Mouse (Mus musculus) gastrocnemius, adult 8-10 months (tissue): ENCODE data around the gene Tmod4. TPM values are rescaled to one million over a fixed set of nuclear protein-coding genes. Genes with fewer than 3 reads are reported as not detected.
A peak's percentile ranks its signal among the peaks of the same experiment; 100 is the strongest.

Source experiments
- DNase-seq, 2 experiments: peaks; one replicate each; pipeline ENCODE4 v3.0.0; 2022; ENCODE audit warnings: low spot score in 2 of 2
- total RNA-seq, 4 experiments: library from RNA; stranded (reverse); gene quantifications; 2 replicates each; pipeline ENCODE4 v1.2.4; 2022

The Tmod4 gene
- total RNA-seq, 4 experiments from 2014 or later = 688 to 884 (median 752) TPM

DNA sequence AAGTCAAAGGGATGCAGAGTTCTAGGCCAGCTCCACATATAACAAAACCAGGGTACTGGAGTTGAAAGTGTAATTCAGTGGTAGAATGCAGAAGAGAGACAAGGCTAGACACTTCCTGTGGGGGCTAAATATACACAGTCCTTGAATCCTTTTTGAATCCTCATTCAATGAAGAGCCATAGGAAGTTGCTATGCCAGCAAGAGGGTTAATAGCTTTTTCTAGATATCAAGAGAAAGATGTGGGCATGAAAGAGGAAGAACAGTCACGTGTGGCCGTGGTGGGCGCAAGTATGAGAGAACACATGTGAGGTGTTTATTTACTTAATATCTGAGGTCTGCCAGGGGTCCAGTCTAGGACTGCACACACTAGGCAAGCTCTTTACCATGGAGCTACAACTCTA, 12.1 kb downstream of the Tmod4 start:
- no peak for DNase-seq

- no peak for DNase-seq
These were observed 15.5 kb downstream of the Tmod4 start for GRCm38 (mm10) chr3:95139586-95140288.

DNA sequence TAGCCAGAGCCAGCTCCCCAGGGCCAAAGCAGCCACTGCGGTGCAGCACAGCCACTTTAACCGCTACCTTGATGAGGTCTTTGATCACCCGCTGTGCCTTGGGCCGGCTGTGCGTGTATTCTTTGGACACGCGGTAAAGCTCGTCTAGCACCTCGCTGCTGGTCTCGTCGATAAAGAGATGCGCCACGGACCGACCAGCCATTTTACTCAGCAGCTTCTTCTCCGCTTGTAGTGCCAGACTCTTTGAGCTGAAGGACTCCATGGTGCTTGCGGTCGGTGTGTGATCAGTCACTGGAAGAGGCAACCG, 16.0 kb downstream of the Tmod4 start:
- no peak for DNase-seq

DNA sequence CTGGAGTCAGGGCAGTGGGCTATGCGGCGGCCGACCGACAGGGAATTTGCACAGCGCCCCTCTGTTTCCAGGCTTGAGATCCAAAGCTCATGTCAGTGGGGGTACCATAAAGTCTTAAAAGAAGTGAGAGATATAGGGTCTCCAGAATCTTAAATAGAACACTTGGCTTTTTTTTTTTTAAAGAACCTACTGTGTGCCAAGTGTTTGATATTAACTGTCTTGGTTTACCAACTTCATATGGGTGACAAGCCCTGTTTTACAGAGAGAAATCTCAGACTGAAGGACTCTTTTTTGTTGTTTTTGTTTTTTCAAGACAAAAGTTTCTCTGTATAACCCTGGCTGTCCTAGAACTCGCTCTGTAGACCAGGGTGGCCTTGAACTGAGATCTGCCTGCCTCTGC, 16.5 kb downstream of the Tmod4 start:
- DNase-seq = no peak

DNA sequence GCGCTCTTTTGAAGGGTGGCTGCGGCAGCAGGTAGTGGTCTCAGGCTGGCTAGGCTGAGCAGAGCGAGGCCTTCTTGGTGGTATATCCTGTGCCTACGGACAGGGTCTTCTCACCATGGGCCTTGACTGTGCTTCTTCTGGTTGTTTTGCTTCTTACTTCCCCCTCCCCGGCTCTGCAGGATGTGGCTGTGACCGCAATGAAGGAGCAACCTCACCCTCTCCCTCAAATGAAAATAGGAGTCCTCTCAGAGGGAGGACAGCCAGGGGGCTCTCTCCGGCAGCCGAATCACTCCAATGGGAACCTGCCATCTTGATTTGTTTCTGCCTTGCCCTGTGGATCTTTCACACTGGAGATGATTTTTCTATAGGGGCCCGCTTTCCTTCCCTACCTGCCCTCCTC, 17.2 kb downstream of the Tmod4 start:
- no peak for DNase-seq

GRCm38 (mm10) chr3:95141952-95142616, 17.8 kb downstream of the Tmod4 start, which contains the start of gene Tnfaip8l2:
Gene Tnfaip8l2 (minus strand): TSS chr3:95142360.
- no peak for DNase-seq

DNA sequence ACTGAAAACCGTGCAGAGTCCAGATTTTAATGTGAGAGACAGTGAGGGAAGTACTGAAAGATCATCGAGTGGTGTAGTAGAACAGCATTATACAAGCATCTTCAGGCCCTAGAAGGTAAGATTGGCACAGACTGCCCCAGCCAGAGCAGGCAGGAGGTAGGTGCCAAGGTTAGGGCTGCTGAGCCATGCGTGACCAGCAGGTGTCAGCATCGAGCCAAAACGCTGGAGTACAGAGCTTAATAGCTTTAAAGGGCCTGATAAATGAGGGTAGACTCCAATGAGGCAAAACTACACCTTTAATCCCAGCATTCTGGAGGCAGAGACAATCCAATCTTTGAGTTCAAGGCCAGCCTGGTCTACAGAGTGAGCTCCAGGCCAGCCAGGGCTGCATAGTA, 18.3 kb downstream of the Tmod4 start:
- DNase-seq = peak; percentile 82 to 84

DNA sequence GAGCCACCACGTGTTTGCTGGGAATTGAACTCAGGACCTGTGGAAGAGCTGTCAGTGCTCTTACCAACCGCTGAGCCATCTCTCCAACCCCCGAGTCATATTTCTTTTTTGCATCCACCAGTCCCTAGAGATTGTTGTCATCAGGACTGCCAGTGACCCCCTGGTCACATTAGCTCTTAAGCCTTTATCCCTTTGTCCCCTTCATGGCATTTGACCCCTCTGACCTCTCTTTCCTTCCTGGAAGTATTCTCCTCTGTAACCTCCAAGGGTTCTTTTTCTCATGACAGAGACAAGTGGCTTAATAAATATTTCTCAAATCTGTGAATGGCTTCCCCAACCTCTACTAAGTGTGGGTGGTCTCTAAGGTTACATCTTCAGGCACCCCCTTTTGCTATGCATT, 23.6 kb downstream of the Tmod4 start:
- DNase-seq = no peak

GRCm38 (mm10) chr3:95153874-95154273, 29.6 kb downstream of the Tmod4 start:
- DNase-seq = no peak

DNA sequence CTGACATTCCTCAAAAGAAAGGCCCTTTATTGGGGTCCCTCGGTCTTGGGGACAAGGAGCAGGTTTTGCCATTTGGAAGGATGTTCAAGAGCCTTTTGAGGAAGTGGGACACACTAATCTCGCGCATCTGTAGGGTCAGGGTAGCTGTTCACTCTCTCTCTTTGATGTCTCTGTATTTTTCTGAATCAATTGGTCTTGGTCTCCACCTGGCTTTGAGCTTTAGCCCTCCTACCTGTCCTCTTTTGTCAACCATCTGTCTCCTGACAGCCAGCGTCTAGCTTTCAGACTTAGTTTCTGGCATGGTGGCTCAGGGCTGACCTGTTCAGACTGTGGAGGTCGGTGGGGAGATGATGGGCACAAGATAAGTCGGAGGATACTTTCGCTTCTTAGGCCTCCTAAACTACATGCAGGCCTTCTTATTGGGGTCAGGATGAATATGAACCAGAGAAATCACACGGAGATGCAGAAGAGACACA, 35.3 kb downstream of the Tmod4 start:
- no peak for DNase-seq

DNA sequence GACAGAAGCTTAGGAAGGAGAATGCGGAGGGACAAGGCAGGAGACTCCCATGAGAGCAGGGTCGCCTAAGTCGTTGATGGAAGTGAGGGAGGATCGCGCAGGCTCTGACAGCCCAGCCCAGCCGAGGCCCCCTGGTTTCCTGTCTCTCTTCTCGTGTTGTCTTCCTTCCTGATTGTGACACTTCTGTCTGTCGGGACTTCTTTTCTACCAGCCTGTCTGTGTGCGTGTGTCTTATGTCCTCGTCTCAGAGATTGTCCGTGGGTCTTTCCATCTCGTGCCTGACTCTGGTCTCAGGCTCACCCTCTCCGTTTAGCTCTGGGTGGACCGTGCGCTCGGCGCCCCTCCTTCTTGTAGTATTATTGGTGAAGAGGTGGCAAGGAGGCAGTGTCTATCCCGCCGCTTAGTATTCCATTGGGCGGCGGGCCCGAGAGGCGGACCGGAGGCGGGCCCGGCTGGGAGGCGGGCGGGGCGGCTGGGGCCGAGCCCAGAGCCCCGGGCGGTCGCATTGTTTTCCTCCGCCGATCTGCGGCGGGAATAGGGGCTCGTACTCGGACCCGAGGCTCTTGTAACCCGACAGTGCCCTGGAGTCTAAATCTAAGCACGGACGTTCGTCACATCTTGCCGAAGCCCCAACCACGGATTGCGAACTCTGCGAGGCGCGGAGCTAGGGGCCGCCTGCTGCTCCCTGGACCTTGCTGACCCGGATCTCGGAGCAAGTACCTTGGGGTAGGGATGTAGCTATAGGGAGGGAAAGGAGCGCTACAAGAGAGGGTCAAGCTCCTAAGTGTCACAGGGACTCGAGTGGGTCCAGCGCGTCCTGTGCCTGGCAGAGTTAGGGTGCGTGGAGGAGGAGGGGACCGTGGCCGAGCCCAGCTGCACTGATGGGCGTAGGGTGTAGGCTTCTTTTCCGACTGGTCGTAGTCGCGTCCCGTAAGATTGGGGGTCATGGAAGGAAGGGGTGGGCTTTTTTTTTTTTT, 36.0 kb downstream of the Tmod4 start, which contains the start of gene Sema6c:
Gene Sema6c, plus strand, starts transcription at position 471 of the 977 bp plus-strand sequence.
- peak; percentile 83 to 86 for DNase-seq

DNA sequence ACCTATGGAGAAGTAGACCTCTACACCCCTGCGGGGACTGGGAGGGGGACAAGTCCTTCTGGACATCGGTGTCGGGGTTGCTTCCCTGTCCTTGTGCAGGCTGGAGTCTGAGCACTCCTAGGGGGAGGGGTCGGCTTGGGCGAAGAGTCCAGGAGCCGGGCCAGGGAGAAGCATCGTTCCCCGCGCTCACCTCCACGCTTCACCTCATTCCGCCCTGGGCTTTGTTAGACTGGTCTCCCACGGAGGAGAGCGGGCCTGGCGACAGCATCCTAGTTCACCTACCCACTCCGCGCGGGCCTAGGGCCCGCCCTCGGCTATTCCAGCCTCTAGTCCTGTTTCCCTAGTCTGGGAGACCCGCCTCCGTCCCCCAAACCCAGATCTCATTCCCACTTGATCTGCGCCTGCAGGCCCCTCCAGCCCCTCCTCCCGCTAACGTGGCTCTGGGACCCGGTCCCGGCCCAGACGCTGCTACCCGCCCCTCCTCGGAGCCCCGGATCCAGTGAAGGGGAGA, 36.8 kb downstream of the Tmod4 start:
- DNase-seq = no peak

DNA sequence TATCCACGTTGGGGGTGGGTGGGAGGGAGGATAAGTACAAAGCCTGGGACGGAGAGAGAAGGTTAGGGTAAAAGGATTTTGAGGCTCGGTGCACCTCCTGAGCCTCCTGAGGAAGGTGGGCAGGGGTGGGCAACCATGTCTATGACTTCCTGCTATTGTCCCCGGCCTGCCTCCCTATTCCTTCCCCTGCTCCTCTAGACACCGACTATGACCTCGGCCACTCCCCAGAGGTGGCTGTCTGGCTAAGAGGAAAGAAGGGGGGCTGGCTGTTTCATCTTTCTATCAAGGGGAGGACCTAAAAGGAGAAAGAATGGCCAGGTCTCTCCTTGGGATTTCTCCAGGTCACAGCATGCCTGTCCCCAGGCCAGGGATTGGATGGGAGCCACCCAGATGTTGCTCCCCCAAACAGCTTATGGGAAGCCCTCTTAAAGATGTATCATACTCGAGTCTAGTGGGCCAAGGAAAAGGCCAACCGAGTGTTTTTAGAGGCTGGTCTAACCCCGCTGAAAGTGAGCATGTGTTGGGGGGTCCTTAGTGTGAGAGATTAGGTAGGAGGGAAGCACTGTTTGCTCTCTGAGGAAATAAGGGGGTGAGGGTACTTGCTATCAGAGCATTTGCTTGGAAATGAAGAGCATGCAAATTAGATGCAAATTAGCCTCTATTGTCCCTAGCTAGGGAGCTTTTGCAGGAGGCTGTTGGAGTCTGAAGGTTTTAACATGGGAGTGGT, 37.5 kb downstream of the Tmod4 start:
- DNase-seq = no peak

DNA sequence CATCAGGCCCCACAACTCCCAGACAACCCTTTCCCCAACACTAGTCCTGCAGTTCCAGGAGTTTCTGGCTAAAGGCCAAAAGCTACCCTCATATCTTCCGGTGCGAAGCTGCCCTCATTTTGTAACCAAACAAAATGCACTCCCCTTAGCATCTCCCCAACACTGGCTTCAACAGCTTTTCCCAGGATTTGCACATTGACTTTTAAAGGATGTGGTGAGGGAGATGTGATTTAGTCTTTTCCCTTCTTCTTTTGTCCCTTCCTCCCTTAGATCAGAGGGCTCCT, 38.0 kb downstream of the Tmod4 start:
- no peak for DNase-seq

- DNase-seq = peak; percentile 82 to 90
These were observed 39.4 kb downstream of the Tmod4 start for GRCm38 (mm10) chr3:95163419-95164255.

GRCm38 (mm10) chr3:95164256-95164550, 39.9 kb downstream of the Tmod4 start:
- no peak for DNase-seq

DNA sequence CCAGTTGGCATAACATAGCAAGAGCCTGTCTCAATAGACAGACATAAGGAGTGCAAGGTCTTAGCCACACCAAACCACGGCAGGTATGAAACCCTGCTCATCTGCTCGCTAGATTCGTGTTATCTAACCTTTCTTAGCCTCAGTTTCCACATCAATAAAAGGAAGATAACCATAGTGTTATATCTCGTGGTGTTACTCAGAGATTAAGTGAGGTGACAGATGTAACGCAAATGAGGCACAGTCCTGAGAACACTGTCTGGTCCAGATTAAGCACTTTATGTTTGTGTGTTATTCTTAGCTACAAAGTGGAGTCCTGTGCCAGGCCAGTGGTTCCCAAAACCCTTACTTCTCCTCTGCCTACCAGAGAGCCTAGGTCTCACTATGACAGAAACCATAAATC, 40.6 kb downstream of the Tmod4 start:
- DNase-seq = no peak

DNA sequence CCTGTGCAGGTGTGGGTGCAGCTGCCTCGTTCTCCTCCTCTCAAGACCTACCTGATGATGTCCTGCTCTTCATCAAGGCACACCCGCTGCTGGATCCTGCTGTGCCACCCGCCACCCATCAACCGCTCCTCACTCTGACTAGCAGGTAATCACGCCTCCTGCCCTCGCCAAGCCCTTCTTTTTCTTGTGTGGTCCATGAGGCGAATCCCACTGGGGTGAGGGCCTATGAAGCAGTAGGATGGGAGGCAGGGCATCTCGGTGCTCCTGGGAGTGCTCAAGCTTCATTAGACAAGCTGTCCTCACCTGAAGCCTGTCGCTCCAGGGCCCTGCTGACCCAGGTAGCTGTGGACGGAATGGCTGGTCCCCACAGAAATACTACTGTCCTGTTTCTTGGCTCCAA, 45.7 kb downstream of the Tmod4 start:
- DNase-seq = no peak

DNA sequence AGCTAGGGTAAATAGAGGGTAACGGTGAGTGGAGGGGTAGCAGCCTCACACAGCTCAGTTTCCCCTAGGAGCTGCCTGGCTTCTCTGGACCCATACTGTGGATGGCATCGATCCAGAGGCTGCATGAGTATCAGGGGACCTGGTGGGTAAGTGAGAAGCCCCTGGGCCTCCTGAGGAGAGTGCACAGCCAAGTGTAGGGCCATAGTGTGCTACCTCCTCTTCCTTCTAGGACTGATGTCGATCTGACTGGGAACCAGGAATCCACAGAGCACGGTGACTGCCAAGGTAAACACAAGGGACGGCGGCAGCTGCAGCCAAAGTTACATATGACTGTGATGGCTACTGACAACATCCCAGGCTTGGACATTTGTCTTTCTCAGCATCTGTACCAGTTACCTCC, 46.8 kb downstream of the Tmod4 start:
- no peak for DNase-seq

GRCm38 (mm10) chr3:95172526-95173255, 48.4 kb downstream of the Tmod4 start:
- no peak for DNase-seq
